Mouse (Mus musculus): ENCODE data around the gene Fam186a. TPM values are rescaled to one million over a fixed set of nuclear protein-coding genes. Genes with fewer than 3 reads are reported as not detected.

The Fam186a gene
- polyA plus RNA-seq, 1 experiment from 2014 or later = not detected

Other genes with a start within 250 kb of the Fam186a start
- gene Gpd1, start 249.5 kb downstream of the Fam186a start, polyA plus RNA-seq (2015; fragmentation: Nextera tagmentation; extraction: Ambion mirVana) = 0.82 and 1.1 TPM in 2 replicates
- 132 and 137 TPM in 2 replicates for gene Cox14, start 241.4 kb downstream of the Fam186a start, polyA plus RNA-seq (2015; fragmentation: Nextera tagmentation; extraction: Ambion mirVana)
- 75.3 and 78.0 TPM in 2 replicates for gene Cers5, start 194.2 kb downstream of the Fam186a start, polyA plus RNA-seq (2015; fragmentation: Nextera tagmentation; extraction: Ambion mirVana)
- 37.9 and 43.6 TPM in 2 replicates for gene Lima1, start 91.6 kb downstream of the Fam186a start, polyA plus RNA-seq (2015; fragmentation: Nextera tagmentation; extraction: Ambion mirVana)
- 30.8 and 31.3 TPM in 2 replicates for gene Larp4, start 3.0 kb upstream of the Fam186a start, polyA plus RNA-seq (2015; fragmentation: Nextera tagmentation; extraction: Ambion mirVana)
- gene Dip2b, start 71.6 kb upstream of the Fam186a start, polyA plus RNA-seq (2015; fragmentation: Nextera tagmentation; extraction: Ambion mirVana) = 9.1 and 10.5 TPM in 2 replicates